Mouse (Mus musculus): ENCODE data around the gene Pacsin2.

GRCm38 (mm10) chr15:83471476-83471875 is 7.1 kb upstream of the Pacsin2 start:
- TF ChIP-seq POLR2A (IDR thresholded peaks at IDR 0.05; ENCODE audit: borderline replicate concordance, insufficient read depth, low read length) (no peak), CTCF (IDR thresholded peaks at IDR 0.05; ENCODE audit: borderline replicate concordance, insufficient read depth, low read depth, low read length) (no peak)

All from cerebellum, adult 2 months (tissue).